Mouse (Mus musculus) adrenal gland, postnatal 14 days (tissue): ENCODE data around the gene Rpl28. TPM values are rescaled to one million over a fixed set of nuclear protein-coding genes. Genes with fewer than 3 reads are reported as not detected.

ENCODE experiments used
- DNase-seq: peaks from one replicate; pipeline ENCODE4 v3.0.0; 2021; ENCODE audit warnings: mixed read lengths
- long read RNA-seq, 2 experiments: library from polyadenylated mRNA; stranded (forward); transcript quantifications; one replicate each; pipeline ENCODE4 v2.0.0; 2021
- total RNA-seq: library from RNA; stranded (reverse); gene quantifications from 2 replicates; pipeline ENCODE4 v1.2.3, GENCODE M21; 2021

Rpl28 gene
- 1,145 and 1,281 TPM in 2 replicates for total RNA-seq
- long read RNA-seq, experiment 1, transcript Rpl28-201 (5 exons, 1,106 nt): major isoform, 153 of 217 reads
- long read RNA-seq, experiment 1, transcript Rpl28-202 (4 exons, 772 nt): minor isoform, 42 of 217 reads
- long read RNA-seq, experiment 1, partial matches to known transcripts: 19 of 217 reads
- long read RNA-seq, experiment 1, other reads (novel, unspliced or antisense): 2 of 217 reads
- long read RNA-seq, experiment 2, transcript Rpl28-202 (4 exons, 772 nt): minor isoform, 46 of 223 reads
- long read RNA-seq, experiment 2, transcript Rpl28-201 (5 exons, 1,106 nt): major isoform, 159 of 223 reads
- long read RNA-seq, experiment 2, partial matches to known transcripts: 12 of 223 reads
- long read RNA-seq, experiment 2, other reads (novel, unspliced or antisense): 3 of 223 reads

- peak; percentile 97 for DNase-seq
Measured at GRCm38 (mm10) chr7:4792278-4793212, at the start of gene Rpl28. Rpl28 (plus strand) TSS chr7:4792874.

- DNase-seq: no peak
Measured at GRCm38 (mm10) chr7:4743354-4743753, 49.3 kb upstream of the Rpl28 start.

DNA sequence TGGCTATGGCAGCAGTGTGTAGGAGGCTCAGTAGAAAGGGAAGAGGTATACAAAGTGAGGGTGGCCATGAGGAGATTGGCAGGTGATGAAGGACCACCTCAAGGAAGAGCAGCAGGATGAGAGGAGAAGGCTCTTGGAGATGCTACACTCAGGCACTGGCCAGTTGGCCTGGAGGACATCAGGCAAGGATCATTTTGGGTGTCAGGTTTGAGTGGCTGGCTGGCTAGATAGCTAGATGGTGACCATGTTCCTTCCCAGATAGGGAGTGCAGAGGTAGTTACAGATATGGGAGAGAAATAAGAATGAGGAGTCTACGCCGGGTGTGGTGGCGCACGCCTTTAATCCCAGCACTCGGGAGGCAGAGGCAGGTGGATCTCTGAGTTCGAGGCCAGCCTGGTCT, 47.8 kb upstream of the Rpl28 start:
- DNase-seq: no peak

DNA sequence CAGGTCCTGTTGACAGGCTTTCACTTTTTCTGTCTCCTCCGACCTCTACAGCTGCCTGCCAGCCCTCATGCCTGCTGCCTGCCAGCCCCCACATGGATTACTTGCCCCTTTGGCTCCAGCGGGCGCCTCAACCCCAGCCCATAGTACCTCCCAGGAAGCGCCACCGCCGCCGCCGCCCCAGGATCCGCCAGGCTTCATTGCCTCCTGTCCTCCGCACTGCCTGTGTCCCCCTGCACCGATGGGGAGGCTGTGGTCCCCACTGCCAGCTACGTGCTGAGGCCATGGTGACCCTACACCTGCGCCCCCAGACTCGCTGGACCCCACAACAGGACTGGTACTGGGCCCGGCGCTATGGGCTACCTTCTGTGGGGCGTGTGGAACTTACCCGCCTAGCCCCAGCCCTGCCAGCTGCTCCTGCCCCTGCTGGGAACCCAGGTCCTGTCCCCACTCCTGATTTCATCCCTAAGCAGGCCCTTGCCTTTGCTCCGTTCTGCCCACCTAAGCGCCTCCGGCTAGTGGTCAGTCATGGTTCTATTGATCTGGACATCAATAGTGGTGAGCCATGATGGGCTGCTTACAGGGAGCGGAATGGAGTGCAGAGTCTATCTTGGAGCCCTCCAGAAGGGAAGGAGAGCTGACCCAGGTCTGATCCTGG, 46.2 kb upstream of the Rpl28 start:
- no peak for DNase-seq

DNA sequence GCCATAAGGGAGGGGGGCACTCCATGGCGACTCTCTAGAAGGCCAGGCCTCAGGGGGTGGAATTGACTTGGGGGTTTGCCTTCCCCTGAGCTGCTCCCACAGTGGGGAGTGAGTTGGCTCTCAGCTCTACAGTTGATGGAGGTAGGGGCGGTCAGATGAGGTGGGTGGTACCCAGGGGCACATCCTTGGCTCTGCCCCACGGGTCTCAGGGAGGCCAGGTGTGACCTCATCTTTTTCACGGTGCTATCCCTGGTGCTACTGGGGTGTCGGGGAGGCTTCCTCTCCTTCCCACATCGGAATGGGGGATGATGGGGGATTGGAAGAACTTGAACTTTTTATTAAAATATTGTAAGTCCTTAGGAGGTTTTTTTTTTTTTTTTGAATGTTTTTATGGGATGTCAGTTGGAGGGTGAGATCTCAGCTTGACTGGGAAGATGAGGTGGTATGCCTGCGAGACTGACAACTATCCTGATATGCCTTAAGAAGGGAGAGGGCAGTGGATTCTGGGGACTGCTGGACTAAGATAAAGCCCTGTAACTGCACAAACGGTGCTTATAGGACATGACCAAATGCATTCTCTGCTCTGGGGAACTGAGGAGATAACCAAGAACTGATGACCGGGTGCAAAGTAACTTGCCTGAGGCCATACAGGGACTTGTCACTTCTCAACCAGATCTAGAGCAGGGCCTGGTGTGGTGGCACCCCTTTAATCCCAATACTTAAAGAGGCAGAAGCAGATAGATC, 45.3 kb upstream of the Rpl28 start:
- DNase-seq: no peak

DNA sequence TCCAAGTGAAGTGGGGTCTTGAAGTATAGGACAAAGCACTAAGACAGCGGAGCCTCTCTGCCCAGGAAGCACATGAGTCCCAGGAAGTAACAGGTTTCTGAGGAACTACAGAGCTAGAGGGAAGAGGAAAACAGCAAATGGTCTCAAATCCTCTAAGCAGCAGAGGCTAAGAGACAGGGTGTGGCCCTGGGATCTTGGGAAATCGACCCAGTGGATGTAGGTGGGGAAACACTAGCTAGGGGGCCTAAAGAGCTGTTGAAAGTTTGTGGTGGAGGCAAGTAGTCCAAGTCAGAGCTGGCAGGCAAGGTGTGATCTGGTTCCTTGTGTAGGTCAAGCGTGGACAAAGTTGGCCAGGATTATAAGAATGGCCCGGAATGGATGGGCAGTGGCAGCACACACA, 44.4 kb upstream of the Rpl28 start:
- no peak for DNase-seq

DNA sequence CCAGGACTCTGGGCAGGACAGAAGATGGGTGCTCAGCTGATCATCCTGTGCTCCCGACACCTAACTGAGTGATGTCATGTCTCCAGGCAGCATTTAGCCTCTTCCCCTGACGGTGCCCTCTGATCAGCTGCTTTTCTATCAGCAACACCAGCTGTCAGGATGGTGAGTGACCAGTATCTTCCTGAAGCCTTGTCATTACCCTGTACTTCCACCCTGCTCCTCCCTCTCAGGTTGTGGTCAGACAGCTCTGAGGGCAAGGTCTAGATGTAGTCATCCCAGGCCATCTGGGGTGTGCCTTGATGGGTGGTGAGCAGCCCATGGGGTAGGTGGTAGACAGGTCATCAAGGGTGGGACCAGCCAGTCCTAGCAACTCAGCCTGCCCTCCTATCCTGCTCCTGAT, 43.5 kb upstream of the Rpl28 start:
- no peak for DNase-seq

- DNase-seq: peak; percentile 82
Measured at GRCm38 (mm10) chr7:4751971-4752820, 40.5 kb upstream of the Rpl28 start.

DNA sequence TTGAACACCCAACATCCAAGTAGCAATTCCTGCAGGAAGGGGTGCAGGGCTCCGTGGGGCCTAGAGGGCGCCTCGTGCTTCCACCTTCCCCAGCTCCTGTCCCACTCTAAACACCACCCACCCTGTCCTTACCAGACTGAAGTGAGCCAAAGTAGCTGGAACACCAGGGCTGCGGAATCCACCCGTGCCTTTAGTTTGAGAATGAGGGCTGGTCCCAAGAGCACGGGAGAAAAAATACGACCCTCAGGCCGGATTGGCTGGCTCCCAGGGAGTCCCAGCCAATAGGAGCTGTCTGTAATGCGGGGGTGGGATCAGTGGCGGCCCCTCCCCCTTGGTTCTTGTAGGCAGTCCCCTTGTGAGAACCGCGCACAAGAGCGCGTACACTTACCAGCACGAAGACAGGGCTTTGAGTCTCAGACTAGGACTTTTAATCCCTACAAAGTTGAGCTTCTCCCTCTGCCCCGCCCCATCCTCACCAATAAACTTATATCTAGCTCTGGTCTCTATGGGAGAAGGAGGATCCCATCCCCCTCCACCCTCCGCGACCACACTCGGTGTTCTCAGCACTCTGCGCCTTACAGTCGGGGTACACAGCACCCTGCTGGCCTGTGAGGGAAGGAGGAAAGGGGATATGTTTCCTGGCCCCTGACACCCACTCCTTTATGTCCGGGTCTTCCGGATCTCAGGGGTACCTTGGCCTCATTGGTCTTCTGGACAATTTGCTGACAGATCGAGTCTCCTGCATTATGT, 39.7 kb upstream of the Rpl28 start, which contains the start of gene Cox6b2:
Gene Cox6b2, minus strand, starts transcription at position 274 of the 750 bp plus-strand sequence.
- peak; percentile 91 for DNase-seq

GRCm38 (mm10) chr7:4759670-4760069, 33.0 kb upstream of the Rpl28 start:
- DNase-seq: no peak

GRCm38 (mm10) chr7:4764946-4765710, 27.5 kb upstream of the Rpl28 start:
- no peak for DNase-seq

- DNase-seq: no peak
Measured at GRCm38 (mm10) chr7:4771202-4771601, 21.5 kb upstream of the Rpl28 start, which contains the start of gene Fam71e2. Fam71e2 (minus strand) TSS chr7:4771302.

GRCm38 (mm10) chr7:4776131-4776530, 16.5 kb upstream of the Rpl28 start:
- no peak for DNase-seq

- peak; percentile 76 for DNase-seq
Measured at GRCm38 (mm10) chr7:4776861-4777830, 15.5 kb upstream of the Rpl28 start.

DNA sequence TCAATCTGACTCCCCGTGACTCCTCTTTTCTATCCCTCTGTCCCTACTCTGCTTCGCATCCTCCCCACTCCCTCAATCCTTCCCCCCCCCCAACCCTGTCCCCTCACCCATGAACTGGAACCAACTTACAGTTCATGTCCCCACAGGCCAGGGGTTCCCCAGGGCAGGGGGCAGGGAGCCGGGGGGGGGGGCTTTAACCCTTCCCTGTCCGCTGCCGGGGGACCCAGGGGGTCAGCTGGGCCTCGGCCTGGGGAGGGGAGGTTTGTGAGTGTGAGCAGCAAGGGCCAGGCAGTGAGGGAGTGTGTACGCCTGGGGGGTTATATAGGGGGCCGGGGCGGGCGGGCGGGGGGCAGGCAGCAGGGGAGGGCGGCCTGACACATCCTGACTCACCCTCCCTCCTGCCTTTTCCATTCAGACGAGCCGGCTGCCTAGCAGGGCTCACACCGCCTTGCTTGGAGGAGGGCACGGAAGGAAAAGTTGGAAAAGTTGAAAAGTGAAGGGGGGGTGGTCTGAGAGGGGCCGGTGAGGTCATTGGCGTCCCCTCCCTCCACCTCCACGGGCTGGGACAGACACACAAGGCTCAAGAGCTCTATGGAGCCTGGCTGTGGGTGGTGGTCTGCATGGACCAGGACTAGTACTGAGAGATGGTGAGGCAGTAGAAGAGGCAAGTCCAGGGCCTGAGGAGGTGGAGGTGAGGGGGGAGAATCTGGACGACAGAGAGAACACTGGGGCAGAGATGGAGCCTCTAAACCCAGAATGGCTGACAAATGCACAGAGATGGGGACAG, 14.6 kb upstream of the Rpl28 start:
- DNase-seq: no peak

DNA sequence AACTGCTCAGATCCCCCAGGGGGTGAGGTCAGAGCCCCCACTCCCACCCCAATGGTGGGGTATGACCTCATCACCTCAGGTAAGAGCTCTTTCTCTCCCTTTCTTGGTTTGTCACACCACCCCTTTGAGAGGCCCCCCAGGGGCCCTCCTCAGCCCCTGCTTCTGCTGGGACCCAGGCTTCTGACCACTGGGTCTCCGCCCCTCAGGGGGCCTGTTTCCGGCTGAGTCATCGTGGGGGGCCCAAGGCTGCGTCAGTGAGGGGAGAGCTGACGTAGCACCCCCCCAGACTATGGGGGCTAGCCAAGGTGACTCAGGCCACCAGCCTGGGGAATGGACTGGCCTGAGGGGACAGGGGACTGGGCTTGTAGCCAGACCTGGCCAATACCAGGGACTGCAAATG, 12.8 kb upstream of the Rpl28 start:
- DNase-seq: no peak

- no peak for DNase-seq
Measured at GRCm38 (mm10) chr7:4782130-4782529, 10.5 kb upstream of the Rpl28 start.
